Mouse (Mus musculus) forebrain, embryonic 13.5 days (tissue): ENCODE results near the gene Hoxb13. TPM values are rescaled to one million over a fixed set of nuclear protein-coding genes. Genes with fewer than 3 reads are reported as not detected.

Experiments
- ATAC-seq: fragments of 200-750 bp; cut with Nextera tagmentation; 2 replicates; pipeline ENCODE4 v1.8.0; 2017
- H3K27ac ChIP-seq: fragments of 300-500 bp; sonication (generic); 2 replicates; pipeline ENCODE4 v1.5.1; 2015; ENCODE audit warnings: inconsistent platforms, mild to moderate bottlenecking, moderate library complexity
- H3K27me3 ChIP-seq: fragments of 300-500 bp; sonication (generic); 2 replicates; pipeline ENCODE4 v1.6.1; 2015; ENCODE audit warnings: mild to moderate bottlenecking, inconsistent platforms
- H3K36me3 ChIP-seq: fragments of 300-500 bp; sonication (generic); 2 replicates; pipeline ENCODE4 v1.6.1; 2015; ENCODE audit warnings: mild to moderate bottlenecking, inconsistent platforms; ENCODE audit not compliant: poor library complexity, severe bottlenecking
- H3K4me1 ChIP-seq: fragments of 300-500 bp; sonication (generic); 2 replicates; pipeline ENCODE4 v1.6.1; 2015; ENCODE audit warnings: inconsistent platforms
- H3K4me2 ChIP-seq: fragments of 300-500 bp; sonication (generic); 2 replicates; pipeline ENCODE4 v1.6.1; 2015; ENCODE audit warnings: inconsistent platforms, mild to moderate bottlenecking, moderate library complexity
- H3K4me3 ChIP-seq: fragments of 300-500 bp; sonication (generic); 2 replicates; pipeline ENCODE4 v1.5.1; 2015; ENCODE audit warnings: mild to moderate bottlenecking, inconsistent platforms
- H3K9ac ChIP-seq: fragments of 300-500 bp; sonication (generic); 2 replicates; pipeline ENCODE4 v1.6.1; 2015; ENCODE audit warnings: mild to moderate bottlenecking, inconsistent platforms
- H3K9me3 ChIP-seq: fragments of 300-500 bp; sonication (generic); replicated peaks from 2 replicates; pipeline ENCODE4 v1.6.1; 2016; ENCODE audit warnings: inconsistent platforms
- WGBS: fragments of 180-500 bp; shearing (Covaris S2); methylation state at CpG from one replicate; pipeline ENCODE4 v1.1.7; 2015; 5-methylcytosine and 5-hydroxymethylcytosine counted together
- polyA plus RNA-seq: library from polyadenylated mRNA; unstranded; fragments of >200 nt; fragmentation: Nextera tagmentation; extraction: Ambion mirVana; gene quantifications from 2 replicates; pipeline ENCODE4 v1.2.1, GENCODE M21; 2015

Gene Hoxb13
- polyA plus RNA-seq, 1 experiment from 2014 or later: not detected

GRCm38 (mm10) chr11:96194961-96195640 lies 985 bp downstream of the Hoxb13 start:
- no peaks in the 10 kb centered on the region for H3K36me3 ChIP-seq
- no peak overlapping the region for H3K4me2 ChIP-seq
- no peak overlapping the region for H3K9ac ChIP-seq
- 8% methylated on average over 11 of the region's 11 CpGs for WGBS
- H3K27ac ChIP-seq: no peak overlapping the region
- no peak for ATAC-seq
- 0 out of 2 replicates have a peak, but pooled peaks cover 4% of the 10 kb centered on the region for H3K4me1 ChIP-seq
- no peaks in the 10 kb centered on the region for H3K9me3 ChIP-seq
- peaks cover 100% of the 10 kb centered on the region for H3K27me3 ChIP-seq
- H3K4me3 ChIP-seq: no peak overlapping the region

GRCm38 (mm10) chr11:96195769-96196280 lies 1.7 kb downstream of the Hoxb13 start:
- Histone ChIP-seq H3K4me1 (0 out of 2 replicates have a peak, but pooled peaks cover 4% of the 10 kb centered on the region), H3K9me3 (no peaks in the 10 kb centered on the region), H3K4me2 (no peak overlapping the region), H3K27me3 (peaks cover 100% of the 10 kb centered on the region), H3K9ac (no peak overlapping the region), H3K4me3 (no peak overlapping the region), H3K36me3 (no peaks in the 10 kb centered on the region), H3K27ac (no peak overlapping the region)
- WGBS: 2% methylated on average over 20 of the region's 20 CpGs
- ATAC-seq: no peak

GRCm38 (mm10) chr11:96198642-96199041 lies 4.5 kb downstream of the Hoxb13 start:
- peaks cover 100% of the 10 kb centered on the region for H3K27me3 ChIP-seq
- no peak for ATAC-seq
- H3K36me3 ChIP-seq: no peaks in the 10 kb centered on the region
- WGBS: 2% methylated on average over 12 of the region's 12 CpGs
- H3K27ac ChIP-seq: no peak overlapping the region
- H3K4me2 ChIP-seq: no peak overlapping the region
- no peak overlapping the region for H3K4me3 ChIP-seq
- H3K9me3 ChIP-seq: no peaks in the 10 kb centered on the region
- H3K4me1 ChIP-seq: 0 out of 2 replicates have a peak, but pooled peaks cover 4% of the 10 kb centered on the region
- H3K9ac ChIP-seq: no peak overlapping the region

GRCm38 (mm10) chr11:96199181-96200086 lies 5.3 kb downstream of the Hoxb13 start:
- Histone ChIP-seq H3K4me2 (no peak overlapping the region), H3K9me3 (no peaks in the 10 kb centered on the region), H3K27ac (no peak overlapping the region), H3K36me3 (no peaks in the 10 kb centered on the region), H3K4me3 (no peak overlapping the region), H3K4me1 (no peaks in the 10 kb centered on the region), H3K9ac (no peak overlapping the region), H3K27me3 (peaks cover 100% of the 10 kb centered on the region)
- WGBS: 3% methylated on average over 22 of the region's 22 CpGs
- ATAC-seq: no peak

- under 1% methylated on average over 14 of the region's 14 CpGs for WGBS
- H3K4me3 ChIP-seq: no peak overlapping the region
- no peak overlapping the region for H3K4me2 ChIP-seq
- no peaks in the 10 kb centered on the region for H3K9me3 ChIP-seq
- ATAC-seq: no peak
- H3K27me3 ChIP-seq: peaks cover 100% of the 10 kb centered on the region
- H3K4me1 ChIP-seq: no peaks in the 10 kb centered on the region
- no peak overlapping the region for H3K9ac ChIP-seq
- no peak overlapping the region for H3K27ac ChIP-seq
- H3K36me3 ChIP-seq: no peaks in the 10 kb centered on the region
These were observed 6.1 kb downstream of the Hoxb13 start for GRCm38 (mm10) chr11:96200183-96200655.

- H3K4me1 ChIP-seq: no peaks in the 10 kb centered on the region
- H3K27ac ChIP-seq: no peak overlapping the region
- no peak for ATAC-seq
- no peak overlapping the region for H3K9ac ChIP-seq
- no peak overlapping the region for H3K4me2 ChIP-seq
- no peaks in the 10 kb centered on the region for H3K36me3 ChIP-seq
- H3K4me3 ChIP-seq: no peak overlapping the region
- no peaks in the 10 kb centered on the region for H3K9me3 ChIP-seq
- peaks cover 99% of the 10 kb centered on the region for H3K27me3 ChIP-seq
These were observed 7.6 kb downstream of the Hoxb13 start for GRCm38 (mm10) chr11:96201741-96202140.

GRCm38 (mm10) chr11:96202401-96203081 lies 8.4 kb downstream of the Hoxb13 start:
- no peak for ATAC-seq
- no peak overlapping the region for H3K9ac ChIP-seq
- H3K4me1 ChIP-seq: no peaks in the 10 kb centered on the region
- no peak overlapping the region for H3K27ac ChIP-seq
- no peaks in the 10 kb centered on the region for H3K9me3 ChIP-seq
- H3K36me3 ChIP-seq: no peaks in the 10 kb centered on the region
- no peak overlapping the region for H3K4me3 ChIP-seq
- peaks cover 99% of the 10 kb centered on the region for H3K27me3 ChIP-seq
- no peak overlapping the region for H3K4me2 ChIP-seq
- under 1% methylated on average over 14 of the region's 14 CpGs for WGBS

GRCm38 (mm10) chr11:96203182-96203788 lies 9.2 kb downstream of the Hoxb13 start:
- Histone ChIP-seq H3K27ac (no peak overlapping the region), H3K9me3 (no peaks in the 10 kb centered on the region), H3K36me3 (no peaks in the 10 kb centered on the region), H3K4me2 (no peak overlapping the region), H3K27me3 (peaks cover 99% of the 10 kb centered on the region), H3K4me3 (no peak overlapping the region), H3K9ac (no peak overlapping the region), H3K4me1 (no peaks in the 10 kb centered on the region)
- 1% methylated on average over 37 of the region's 37 CpGs for WGBS
- no peak for ATAC-seq

GRCm38 (mm10) chr11:96203789-96204186 lies 9.7 kb downstream of the Hoxb13 start:
- H3K4me3 ChIP-seq: no peak overlapping the region

GRCm38 (mm10) chr11:96204351-96204750 lies 10.2 kb downstream of the Hoxb13 start:
- Histone ChIP-seq H3K9ac (no peak overlapping the region), H3K4me3 (no peak overlapping the region), H3K27ac (no peak overlapping the region), H3K4me1 (no peaks in the 10 kb centered on the region), H3K27me3 (peaks cover 99% of the 10 kb centered on the region), H3K9me3 (no peaks in the 10 kb centered on the region), H3K36me3 (no peaks in the 10 kb centered on the region), H3K4me2 (no peak overlapping the region)
- WGBS: 3% methylated on average over 11 of the region's 11 CpGs
- ATAC-seq: no peak

More at GRCm38 (mm10) chr11:96203789-96204186, 9.7 kb downstream of the Hoxb13 start:
- Histone ChIP-seq H3K9me3 (no peaks in the 10 kb centered on the region), H3K27ac (no peak overlapping the region), H3K4me1 (no peaks in the 10 kb centered on the region), H3K9ac (no peak overlapping the region), H3K27me3 (peaks cover 99% of the 10 kb centered on the region), H3K36me3 (no peaks in the 10 kb centered on the region), H3K4me2 (no peak overlapping the region)
- under 1% methylated on average over 16 of the region's 16 CpGs for WGBS
- ATAC-seq: no peak

- WGBS: 5% methylated on average over 15 of the region's 15 CpGs
- H3K27ac ChIP-seq: no peak overlapping the region
These were observed 11.5 kb downstream of the Hoxb13 start for GRCm38 (mm10) chr11:96205426-96206131.

More at GRCm38 (mm10) chr11:96205426-96206131, 11.5 kb downstream of the Hoxb13 start:
- Histone ChIP-seq H3K4me1 (no peaks in the 10 kb centered on the region), H3K4me2 (no peak overlapping the region), H3K9ac (no peak overlapping the region), H3K9me3 (no peaks in the 10 kb centered on the region), H3K36me3 (no peaks in the 10 kb centered on the region), H3K27me3 (peaks cover 99% of the 10 kb centered on the region), H3K4me3 (no peak overlapping the region)
- no peak for ATAC-seq
